Mouse (Mus musculus): ENCODE results near the gene Brd7.

Gene Brd7

GRCm38 (mm10) chr8:88309881-88310280 is 52.1 kb downstream of the Brd7 start:
- no peak for DNase-seq (ENCODE audit: low read depth)

GRCm38 (mm10) chr8:88309274-88309873 is 52.6 kb downstream of the Brd7 start:
- DNase-seq (ENCODE audit: low read depth), result no peak

DNA sequence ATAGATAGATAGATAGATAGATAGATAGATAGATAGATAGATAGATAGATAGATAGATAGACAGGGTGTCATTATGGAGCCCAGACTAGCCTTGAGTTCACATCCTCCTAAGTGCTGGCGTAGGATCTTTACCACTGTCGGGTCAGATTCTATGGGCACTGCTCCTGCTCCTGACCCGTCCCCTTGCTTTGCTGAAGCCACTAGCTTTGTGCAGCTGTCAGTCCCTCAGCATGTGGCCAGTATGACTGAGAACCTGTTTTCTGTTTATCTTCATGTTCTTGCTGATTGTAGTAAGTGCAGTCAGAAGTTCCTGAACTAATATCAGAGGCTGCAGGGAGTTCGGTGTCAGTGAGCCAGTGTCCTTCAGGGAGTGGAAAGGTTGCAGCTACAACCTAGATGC is 54.3 kb downstream of the Brd7 start:
- DNase-seq (ENCODE audit: low read depth), result no peak

GRCm38 (mm10) chr8:88306511-88306910 is 55.5 kb downstream of the Brd7 start:
- DNase-seq (ENCODE audit: low read depth), result no peak

GRCm38 (mm10) chr8:88305814-88306213 is 56.2 kb downstream of the Brd7 start:
- DNase-seq (ENCODE audit: low read depth), result no peak

DNA sequence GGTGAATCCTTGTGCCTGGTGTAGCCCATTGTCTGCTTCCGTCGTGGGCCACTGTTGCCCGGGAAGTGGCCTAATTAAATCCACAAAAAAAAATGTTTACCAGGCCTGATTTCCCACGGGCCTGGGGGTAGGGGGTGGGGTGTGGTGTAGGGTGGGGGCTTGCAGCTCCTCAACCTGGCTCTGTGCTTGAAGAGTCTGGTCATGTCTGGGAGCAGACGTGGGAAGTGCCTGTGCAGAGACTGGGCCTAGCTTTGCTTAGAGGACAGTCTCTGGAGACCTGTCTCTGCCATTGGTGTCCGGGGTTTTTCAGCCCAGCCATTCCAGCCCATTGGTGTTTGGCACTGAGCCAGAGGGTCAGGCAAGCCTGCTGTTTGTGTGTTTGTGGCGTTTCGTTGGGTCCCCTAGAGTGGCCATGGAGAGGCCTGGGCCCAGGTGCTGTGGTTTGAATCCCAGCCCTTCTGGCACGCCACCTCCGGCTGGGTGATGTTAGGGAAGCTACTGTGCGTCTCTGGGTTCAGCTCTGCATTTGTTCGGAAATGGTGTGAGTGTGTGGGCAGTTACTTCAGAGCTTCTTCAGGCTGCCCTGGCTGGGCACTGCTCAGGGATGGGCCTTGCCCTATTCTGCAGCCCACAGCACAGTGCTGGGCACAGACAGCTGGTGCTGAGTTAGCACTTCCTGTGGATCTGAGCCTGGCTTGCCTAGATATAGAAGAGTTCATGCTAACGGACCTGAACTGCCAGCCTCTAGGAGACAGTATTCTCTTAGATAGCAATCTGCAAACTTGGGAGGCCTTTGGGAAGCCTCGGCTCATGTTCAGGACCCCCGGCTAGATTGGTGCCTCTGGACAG is 60.2 kb downstream of the Brd7 start:
- DNase-seq (ENCODE audit: low read depth), result no peak

DNA sequence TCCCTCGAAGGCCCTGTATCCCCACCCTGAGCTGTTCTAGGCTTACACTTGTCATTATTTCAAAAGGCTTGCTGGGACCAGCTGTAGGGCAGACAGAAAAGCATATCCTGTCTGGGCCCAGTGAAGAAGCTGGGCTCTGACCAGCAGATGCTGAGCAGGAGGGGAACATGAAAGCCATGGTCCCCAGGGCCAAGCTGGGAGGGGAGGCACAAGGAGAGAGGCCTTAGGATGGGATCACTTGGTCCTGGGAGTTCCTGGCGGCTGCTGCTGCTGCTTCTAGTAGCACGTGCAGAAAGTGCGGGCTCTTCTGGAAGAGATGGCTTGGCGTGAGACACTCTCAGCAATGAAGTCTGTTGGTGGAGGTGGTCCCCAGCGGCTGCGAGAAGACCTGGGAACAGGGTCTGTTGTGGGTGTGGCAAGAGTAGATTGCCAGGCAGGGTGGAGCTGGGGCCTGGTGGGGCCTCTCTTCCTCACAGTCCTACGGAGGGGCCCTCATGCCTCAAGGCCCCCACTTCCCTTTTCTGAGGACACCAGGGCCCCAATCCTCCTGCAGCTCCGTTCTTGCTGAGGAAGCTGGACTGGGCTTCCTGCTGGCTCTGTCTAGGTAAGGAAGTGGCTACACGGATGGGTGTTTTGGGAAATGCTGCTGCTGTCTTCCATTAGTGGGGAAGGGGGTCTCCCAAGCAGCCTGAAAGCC is 61.9 kb downstream of the Brd7 start:
- no peak for DNase-seq (ENCODE audit: low read depth)

DNA sequence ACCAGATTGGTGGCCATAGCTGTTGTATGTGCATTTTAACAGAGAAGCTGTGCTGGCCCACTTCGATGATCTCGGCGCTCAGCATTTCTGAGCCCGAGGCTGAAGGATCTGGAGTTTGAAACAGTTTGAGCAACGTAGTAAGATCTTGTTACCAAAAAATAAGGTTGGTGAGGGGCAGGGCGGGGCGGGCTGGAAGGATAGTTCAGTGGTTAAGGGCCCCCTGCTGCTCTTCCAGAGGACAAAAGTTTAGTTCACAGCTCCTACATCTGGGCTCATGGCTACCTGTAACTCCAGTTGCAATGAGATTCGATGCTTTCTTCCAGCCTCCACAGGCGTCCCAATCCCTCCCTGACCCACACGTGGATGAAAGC is 63.3 kb downstream of the Brd7 start:
- DNase-seq (ENCODE audit: low read depth), result no peak

DNA sequence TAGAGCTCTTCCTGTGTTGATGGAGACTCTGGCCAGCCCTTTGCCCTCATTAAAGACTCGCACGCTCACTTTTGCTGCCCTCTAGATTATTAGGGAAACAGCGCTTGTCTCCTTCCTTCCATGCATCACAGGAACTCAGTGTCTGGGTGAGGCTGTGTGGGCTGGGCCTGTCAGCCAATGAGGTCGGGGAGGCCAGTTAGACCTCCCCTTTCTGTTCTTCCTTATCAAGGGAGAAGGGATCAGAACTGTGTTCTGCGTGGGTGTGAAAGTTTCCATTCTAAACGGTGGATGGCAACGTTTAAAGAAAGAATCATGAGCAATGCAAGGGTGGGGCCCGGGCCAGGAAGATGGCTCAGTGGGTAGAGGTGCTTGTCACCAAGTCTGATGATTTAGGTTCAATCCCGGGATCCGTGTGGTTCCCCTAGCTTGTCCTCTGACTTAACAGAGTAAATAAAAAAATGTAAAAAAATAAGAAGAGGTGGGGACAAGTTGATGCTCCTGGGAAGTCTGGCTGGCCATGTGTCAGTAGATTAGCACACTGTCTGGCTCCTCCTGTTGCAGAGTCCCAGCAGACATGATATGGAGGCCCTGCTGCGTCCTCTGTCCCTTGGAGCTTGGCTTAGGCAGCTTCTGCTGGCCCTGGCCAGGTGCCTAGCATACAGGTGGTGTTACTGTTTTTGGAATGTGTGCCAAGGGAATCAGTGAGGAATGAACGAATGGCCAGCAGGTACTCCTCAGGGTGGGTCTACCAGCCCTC is 63.8 kb downstream of the Brd7 start:
- DNase-seq (ENCODE audit: low read depth), result no peak

GRCm38 (mm10) chr8:88294977-88295376 is 67.0 kb downstream of the Brd7 start:
- DNase-seq (ENCODE audit: low read depth), result no peak

DNA sequence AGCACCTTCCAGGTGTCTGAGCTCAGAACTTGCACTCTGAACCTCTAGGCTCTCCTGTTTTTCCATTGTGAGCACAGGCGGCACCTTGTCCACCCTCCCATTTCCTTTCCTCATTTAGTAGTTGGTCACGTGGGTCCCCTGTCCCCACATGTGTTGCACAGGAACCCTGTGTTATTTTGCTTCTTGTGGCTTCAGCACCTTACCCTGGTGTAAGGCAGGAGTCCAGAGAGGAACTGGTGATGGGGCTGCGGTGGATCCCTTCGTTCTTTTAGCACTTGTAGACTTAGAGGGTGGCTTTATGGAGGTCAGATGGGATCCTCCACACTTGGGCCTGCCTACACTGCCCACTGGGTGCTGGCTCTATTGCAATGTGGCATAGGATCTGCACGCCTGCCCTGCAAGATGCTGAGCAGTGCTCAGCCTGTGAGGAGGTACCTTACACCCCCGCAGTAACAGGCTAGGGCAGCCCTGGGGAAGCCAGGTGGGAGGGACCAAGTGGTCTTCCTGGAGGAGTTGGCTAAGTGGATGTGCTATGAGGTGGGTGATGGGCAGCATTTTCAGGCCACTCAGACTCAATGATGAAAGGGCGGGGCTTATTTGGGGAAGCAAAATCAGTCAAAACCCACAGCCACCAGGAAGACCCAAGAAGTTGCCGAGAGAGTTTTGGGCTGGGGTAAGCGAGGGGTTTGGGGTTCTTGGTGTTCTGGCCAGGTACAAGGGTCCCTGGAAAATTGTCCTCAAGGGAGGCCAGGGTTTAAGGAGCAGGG is 68.2 kb downstream of the Brd7 start:
- no peak for DNase-seq (ENCODE audit: low read depth)

DNA sequence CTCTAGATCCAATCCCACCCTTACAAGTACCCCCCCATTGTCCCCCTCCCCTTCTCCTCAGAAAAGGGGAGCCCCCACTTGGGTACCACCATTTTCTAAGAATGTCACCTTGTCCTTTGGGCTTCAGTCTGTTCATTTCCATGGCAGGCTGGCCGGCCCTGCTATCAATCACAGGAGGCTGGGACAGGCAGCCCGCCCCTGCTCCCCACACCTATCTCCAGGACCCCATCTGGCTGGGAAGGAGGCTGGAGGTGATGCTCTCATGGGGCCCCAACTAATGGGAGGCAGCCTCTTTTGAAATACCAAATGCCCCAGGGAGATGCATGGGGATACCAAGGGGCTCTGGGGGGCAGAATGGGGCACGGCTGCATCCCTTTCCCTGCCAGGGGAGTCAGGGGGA is 69.1 kb downstream of the Brd7 start:
- no peak for DNase-seq (ENCODE audit: low read depth)

DNA sequence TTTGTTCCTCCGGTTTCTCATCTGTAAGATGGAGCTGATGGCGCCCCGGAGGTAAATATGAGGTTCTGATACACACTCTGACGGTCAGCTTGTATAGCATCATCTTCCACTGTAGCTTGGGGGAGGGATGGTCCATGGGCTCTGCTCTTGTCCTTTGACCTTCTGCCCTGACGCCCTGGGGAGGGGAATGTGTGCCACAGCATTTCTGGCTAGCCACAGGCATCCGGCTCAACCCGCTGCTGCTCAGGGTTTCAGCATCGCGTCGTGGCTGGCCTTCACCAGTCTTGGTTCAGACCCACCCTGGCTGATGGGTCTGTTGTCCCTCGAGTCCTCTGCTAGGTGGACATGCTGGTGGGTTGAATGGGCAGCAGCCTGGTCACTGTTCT is 70.7 kb downstream of the Brd7 start:
- DNase-seq (ENCODE audit: low read depth), result no peak

DNA sequence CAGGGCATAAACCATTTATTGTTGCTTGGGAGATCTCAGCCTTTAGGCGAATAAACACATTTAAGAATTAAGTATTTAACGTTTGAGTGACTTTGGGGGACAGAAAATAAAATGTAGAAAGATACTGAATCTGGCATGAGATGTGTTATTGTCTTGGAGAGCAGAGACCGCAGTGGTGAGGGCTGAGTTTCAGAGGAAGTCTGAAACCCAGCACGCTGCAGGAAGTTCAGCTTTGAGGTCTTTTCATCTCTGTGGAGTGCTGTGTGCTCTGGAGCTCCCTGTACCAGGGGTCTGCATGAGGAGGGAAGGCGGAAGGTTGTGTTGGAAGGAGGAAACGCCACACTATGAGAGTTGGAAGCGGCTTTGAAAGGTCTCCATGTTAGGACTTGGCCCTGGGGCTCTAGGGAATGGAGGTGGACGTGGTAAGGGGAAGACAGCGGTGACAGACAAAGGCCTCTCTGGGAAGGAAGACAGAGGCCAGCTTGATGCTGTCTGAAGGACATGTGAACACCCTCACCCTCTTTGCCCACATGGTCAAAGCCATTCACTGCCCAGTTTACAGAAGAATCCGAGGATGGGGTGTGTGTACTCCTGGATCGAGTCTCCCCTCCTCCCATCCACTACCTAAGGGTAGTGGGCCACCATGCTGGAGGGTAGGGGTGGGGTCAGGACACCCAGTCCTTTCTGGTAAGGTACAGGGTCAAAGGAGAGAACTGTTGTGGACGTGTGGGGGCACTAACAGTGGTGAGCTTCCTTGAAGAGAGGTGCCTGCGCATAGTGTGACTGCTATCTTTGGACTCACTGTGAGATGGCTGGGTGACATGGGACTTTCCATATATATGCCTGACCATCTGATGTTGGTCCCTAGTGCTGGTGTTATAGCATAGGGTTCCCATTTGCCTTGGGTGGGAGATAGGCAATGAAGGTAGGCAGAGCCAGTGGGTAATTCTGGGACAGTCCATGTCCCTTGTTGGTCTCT is 71.4 kb downstream of the Brd7 start:
- DNase-seq (ENCODE audit: low read depth), result no peak

GRCm38 (mm10) chr8:88289901-88290300 is 72.1 kb downstream of the Brd7 start:
- DNase-seq (ENCODE audit: low read depth), result no peak

DNA sequence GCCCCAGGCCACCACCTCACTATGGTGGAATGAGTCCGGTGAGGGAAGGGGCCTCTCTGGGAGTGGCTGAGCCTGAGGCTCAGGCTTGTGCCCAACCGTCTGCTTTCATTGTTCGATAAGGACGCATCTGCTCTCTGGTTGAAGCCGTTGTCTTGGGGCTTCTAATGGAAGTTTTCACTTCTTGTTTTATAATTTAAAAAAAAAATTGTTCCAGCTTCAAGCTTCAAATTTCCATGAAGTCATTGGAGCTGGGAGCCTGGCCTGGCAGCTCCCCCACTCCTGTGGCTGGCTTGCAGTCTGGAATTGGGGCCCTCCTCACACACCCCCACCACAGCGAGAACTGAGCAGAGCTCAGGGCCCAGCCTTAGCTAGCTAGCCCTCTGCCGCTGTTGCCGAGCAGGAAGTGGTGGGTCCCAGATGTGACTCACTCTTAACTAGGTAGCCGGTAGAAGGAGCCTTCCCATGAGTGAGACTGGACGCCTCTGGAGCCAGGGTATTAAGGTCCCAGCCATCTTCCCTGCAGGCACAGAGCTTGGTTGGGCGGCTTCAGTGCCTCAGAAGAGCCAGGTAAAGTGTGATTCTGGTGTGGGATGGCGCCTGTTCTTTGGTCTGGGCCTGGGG is 73.3 kb downstream of the Brd7 start:
- no peak for DNase-seq (ENCODE audit: low read depth)

GRCm38 (mm10) chr8:88286421-88286960 is 75.5 kb downstream of the Brd7 start:
- no peak for DNase-seq (ENCODE audit: low read depth)

DNA sequence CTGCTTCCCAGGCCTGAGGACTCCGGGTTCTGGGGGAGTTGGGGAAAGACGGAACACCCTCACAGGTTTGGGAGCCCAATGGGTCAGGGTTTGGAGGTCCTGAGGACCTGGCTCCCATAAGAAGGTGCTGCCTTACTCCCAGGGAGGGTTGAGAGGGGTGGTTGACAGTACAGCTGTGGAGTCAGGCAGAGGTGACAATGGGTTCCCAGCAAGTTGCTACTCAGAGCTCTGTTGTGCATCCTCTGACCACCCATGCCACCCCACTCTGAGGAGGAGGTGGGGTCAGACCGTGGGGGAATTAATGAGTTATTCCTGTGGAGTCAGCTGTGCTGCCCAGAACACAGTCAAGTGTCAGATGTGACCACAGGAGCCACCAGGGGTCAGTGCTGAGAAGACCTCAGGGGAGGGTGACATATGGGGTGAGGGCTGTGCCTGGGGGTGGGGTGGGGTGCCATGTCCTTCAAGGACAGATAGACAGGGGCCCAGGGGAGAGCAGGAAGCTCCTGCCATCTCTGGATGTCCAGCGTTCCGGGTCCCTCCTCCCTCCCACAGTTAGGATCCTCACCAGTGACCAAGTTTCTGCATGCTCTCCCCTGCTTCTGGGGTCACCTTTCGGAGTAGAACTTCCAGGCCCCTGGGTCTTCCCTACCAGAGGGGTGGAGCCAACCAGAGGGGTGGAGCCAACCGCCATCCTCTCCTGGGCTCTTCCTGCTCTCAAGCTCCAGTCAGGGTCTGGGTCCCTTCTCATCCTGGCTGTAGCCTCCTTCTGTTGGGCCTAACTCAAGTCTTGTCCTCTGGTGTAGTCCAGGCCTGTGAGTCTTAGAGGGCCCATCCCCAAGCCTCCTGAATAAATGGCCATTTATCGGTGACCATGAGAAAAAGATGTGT is 76.3 kb downstream of the Brd7 start:
- no peak for DNase-seq (ENCODE audit: low read depth)

GRCm38 (mm10) chr8:88284738-88285137 is 77.3 kb downstream of the Brd7 start:
- no peak for DNase-seq (ENCODE audit: low read depth)

Data from c-Kit-positive CD71-negative TER-119-negative erythroid progenitor cells, embryonic 14.5 days (primary cell).